Mouse (Mus musculus): Measurements from ENCODE around the gene Kcnma1. TPM values are rescaled to one million over a fixed set of nuclear protein-coding genes. Genes with fewer than 3 reads are reported as not detected.

Gene Kcnma1
- polyA plus RNA-seq, 1 experiment from 2014 or later, result 7.8 TPM

DNA sequence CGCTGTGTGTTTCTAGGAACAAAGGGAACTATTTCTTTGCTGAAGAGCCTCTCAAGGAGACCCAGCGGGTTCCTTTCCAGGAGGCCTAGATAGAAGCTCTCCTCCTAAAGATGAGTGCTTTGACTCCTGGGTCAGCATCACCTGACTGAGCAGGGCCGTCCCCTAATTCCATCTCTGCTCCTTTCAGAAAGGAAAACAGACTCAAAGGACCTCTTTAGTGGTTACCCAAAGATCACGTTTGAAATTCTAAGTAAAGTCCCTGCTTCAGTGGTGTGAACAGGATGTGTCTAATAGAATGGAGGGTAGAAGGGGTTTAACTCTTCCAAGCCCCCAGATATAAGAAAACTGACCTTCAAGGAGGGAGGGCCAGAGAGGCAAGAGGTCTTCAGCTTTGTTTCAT lies 411.4 kb downstream of the Kcnma1 start:
- H3K9ac ChIP-seq (ENCODE audit: low read depth, low read length), result no peak overlapping the region

DNA sequence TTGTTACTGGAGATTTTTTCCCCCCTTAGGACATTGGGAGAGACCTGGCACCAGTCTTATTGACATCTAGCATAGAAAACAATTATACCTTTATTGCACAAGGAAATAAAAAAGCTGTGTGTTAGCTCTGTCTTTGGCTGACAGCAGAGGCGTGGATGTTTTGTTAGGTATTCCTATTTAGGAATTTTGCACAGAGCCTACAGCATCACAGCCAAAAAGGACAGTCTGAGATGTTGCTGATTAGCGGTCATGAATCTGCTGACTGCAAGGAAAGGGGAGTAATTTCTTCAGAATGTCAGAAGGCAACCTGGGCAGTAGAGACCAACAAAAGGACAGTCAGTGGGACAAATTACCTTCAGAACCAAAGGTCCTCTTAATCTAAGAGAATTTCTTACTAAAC lies 412.2 kb downstream of the Kcnma1 start:
- 57% methylated on average over 2 of the region's 2 CpGs for WGBS
- Histone ChIP-seq H3K4me3 (ENCODE audit: low read depth, low read length) (no peak overlapping the region), H3K4me2 (ENCODE audit: low read depth, low read length) (no peak overlapping the region), H3K27me3 (replicated peaks; ENCODE audit: control insufficient read depth, insufficient read depth, low read length) (no peaks in the 10 kb centered on the region), H3K9ac (ENCODE audit: low read depth, low read length) (no peak overlapping the region), H3K4me1 (ENCODE audit: control insufficient read depth, insufficient read depth, low read length) (no peaks in the 10 kb centered on the region), H3K27ac (replicated peaks; ENCODE audit: low read depth, low read length) (no peak overlapping the region), H3K36me3 (ENCODE audit: control insufficient read depth, insufficient read depth, low read length) (no peaks in the 10 kb centered on the region), H3K9me3 (ENCODE audit: control insufficient read depth, low read length) (no peaks in the 10 kb centered on the region)
- DNase-seq (ENCODE audit: low spot score), result no peak
- ATAC-seq (ENCODE audit: low read depth), result no peak

More for the DNA sequence above, 411.4 kb downstream of the Kcnma1 start:
- H3K4me1 ChIP-seq (ENCODE audit: control insufficient read depth, insufficient read depth, low read length), result no peaks in the 10 kb centered on the region
- no peak overlapping the region for H3K4me2 ChIP-seq (ENCODE audit: low read depth, low read length)
- no peaks in the 10 kb centered on the region for H3K9me3 ChIP-seq (ENCODE audit: control insufficient read depth, low read length)
- H3K4me3 ChIP-seq (ENCODE audit: low read depth, low read length), result no peak overlapping the region
- H3K27ac ChIP-seq (replicated peaks; ENCODE audit: low read depth, low read length), result no peak overlapping the region
- DNase-seq (ENCODE audit: low spot score) (no peak), ATAC-seq (ENCODE audit: low read depth) (no peak)
- H3K27me3 ChIP-seq (replicated peaks; ENCODE audit: control insufficient read depth, insufficient read depth, low read length), result no peaks in the 10 kb centered on the region
- H3K36me3 ChIP-seq (ENCODE audit: control insufficient read depth, insufficient read depth, low read length), result no peaks in the 10 kb centered on the region
- 33% methylated on average over 4 of the region's 4 CpGs for WGBS

DNA sequence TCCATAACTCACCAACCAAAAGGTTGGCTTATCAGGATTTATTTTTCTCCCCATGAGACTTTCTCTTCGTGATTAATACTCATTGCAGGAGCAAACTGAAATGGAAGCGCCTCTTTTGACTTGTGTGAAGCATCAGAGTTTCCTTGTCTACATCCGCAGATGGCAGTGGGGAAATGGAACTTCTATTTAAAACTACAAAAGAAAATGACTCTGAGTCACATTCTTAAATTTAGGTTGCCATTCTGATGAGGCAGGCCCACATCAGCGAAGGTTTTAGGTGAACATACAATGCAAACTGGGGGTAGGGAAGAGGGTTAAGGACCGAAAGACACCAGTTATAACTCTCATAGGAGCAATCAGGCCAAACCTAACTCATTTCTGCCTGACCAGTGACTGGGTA lies 419.7 kb downstream of the Kcnma1 start:
- no peaks in the 10 kb centered on the region for H3K36me3 ChIP-seq (ENCODE audit: control insufficient read depth, insufficient read depth, low read length)
- H3K9ac ChIP-seq (ENCODE audit: low read depth, low read length), result no peak overlapping the region
- no peak for DNase-seq (ENCODE audit: low spot score)
- H3K4me2 ChIP-seq (ENCODE audit: low read depth, low read length), result no peak overlapping the region
- H3K4me3 ChIP-seq (ENCODE audit: low read depth, low read length), result no peak overlapping the region
- H3K4me1 ChIP-seq (ENCODE audit: control insufficient read depth, insufficient read depth, low read length), result no peaks in the 10 kb centered on the region
- H3K9me3 ChIP-seq (ENCODE audit: control insufficient read depth, low read length), result no peaks in the 10 kb centered on the region
- H3K27me3 ChIP-seq (replicated peaks; ENCODE audit: control insufficient read depth, insufficient read depth, low read length), result no peaks in the 10 kb centered on the region
- WGBS, result 84% methylated on average over 5 of the region's 5 CpGs
- H3K27ac ChIP-seq (replicated peaks; ENCODE audit: low read depth, low read length), result no peak overlapping the region
- no peak for ATAC-seq (ENCODE audit: low read depth)

DNA sequence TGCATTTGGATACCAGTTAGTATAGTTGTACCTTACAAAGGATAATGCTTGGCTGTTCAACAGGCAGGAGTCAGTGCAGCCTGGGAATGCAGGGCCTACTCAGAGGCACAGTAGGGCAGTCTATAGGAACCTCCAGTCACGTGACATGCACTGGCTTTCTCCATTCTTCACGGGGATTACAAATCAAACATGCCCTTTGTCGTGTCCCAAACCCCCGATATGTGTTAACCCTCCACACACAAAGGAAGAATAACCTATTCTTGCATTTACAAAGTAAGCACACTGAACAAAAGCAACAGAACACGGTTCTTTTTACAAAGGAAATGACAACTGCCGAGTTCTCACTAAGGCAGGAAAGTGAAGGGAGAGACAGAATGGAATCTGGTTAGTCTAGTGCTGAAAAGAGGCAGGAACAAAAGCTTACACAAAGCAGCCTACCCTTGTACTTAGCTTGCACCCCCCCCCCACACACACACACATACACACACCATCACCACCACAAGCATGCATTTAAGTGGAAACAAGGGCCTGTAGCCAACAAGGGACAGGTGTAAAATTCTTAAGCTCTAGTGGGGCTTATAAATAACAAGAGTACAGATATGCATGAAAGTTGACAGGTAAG lies 421.4 kb downstream of the Kcnma1 start:
- no peaks in the 10 kb centered on the region for H3K9me3 ChIP-seq (ENCODE audit: control insufficient read depth, low read length)
- DNase-seq (ENCODE audit: low spot score) (peak; percentile 67), ATAC-seq (ENCODE audit: low read depth) (peak; percentile 89)
- no peaks in the 10 kb centered on the region for H3K4me1 ChIP-seq (ENCODE audit: control insufficient read depth, insufficient read depth, low read length)
- no peak overlapping the region for H3K9ac ChIP-seq (ENCODE audit: low read depth, low read length)
- no peak overlapping the region for H3K4me3 ChIP-seq (ENCODE audit: low read depth, low read length)
- no peak overlapping the region for H3K4me2 ChIP-seq (ENCODE audit: low read depth, low read length)
- H3K27ac ChIP-seq (replicated peaks; ENCODE audit: low read depth, low read length), result no peak overlapping the region
- H3K36me3 ChIP-seq (ENCODE audit: control insufficient read depth, insufficient read depth, low read length), result no peaks in the 10 kb centered on the region
- no peaks in the 10 kb centered on the region for H3K27me3 ChIP-seq (replicated peaks; ENCODE audit: control insufficient read depth, insufficient read depth, low read length)
- 42% methylated on average over 6 of the region's 6 CpGs for WGBS

DNA sequence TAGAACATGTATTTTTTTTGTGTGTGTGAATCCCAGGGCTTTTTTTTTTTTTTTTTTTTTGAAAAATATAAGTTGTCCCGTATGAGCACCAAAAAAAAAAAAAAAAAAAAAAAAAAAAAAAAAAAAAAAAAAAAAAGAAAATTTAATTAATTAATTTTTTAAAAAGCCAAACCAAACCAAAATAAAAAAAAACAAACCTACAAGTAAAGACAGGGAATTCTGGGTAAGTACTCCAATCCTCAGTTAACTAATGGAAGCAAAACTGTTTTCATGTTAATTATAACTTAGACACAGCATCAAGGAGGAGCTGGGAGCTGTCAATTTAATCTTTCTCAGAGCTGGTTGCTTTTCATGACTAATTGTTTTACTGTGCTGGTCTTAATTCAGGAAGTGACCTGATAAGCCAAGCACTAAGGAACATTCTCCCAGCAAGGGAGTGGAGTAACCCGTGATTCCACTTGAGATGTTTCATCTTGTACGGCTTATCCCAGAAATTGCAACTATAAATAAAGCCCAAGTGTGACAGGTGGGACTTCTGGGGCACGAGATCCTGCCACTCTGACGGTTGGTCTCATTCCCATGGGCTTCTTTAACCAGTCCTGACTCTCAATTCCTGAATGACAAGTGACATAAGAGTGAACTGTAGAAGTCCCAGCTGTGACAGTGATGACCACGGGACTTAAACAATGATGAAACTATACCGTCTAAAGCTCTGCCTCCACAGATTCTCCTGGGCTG lies 424.4 kb downstream of the Kcnma1 start:
- Histone ChIP-seq H3K27me3 (replicated peaks; ENCODE audit: control insufficient read depth, insufficient read depth, low read length) (no peaks in the 10 kb centered on the region), H3K36me3 (ENCODE audit: control insufficient read depth, insufficient read depth, low read length) (no peaks in the 10 kb centered on the region), H3K27ac (replicated peaks; ENCODE audit: low read depth, low read length) (no peak overlapping the region), H3K9me3 (ENCODE audit: control insufficient read depth, low read length) (no peaks in the 10 kb centered on the region), H3K4me3 (ENCODE audit: low read depth, low read length) (no peak overlapping the region), H3K4me2 (ENCODE audit: low read depth, low read length) (no peak overlapping the region), H3K9ac (ENCODE audit: low read depth, low read length) (no peak overlapping the region), H3K4me1 (ENCODE audit: control insufficient read depth, insufficient read depth, low read length) (no peaks in the 10 kb centered on the region)
- no peak for ATAC-seq (ENCODE audit: low read depth)
- DNase-seq (ENCODE audit: low spot score), result peak; percentile 34
- 69% methylated on average over 7 of the region's 7 CpGs for WGBS

DNA sequence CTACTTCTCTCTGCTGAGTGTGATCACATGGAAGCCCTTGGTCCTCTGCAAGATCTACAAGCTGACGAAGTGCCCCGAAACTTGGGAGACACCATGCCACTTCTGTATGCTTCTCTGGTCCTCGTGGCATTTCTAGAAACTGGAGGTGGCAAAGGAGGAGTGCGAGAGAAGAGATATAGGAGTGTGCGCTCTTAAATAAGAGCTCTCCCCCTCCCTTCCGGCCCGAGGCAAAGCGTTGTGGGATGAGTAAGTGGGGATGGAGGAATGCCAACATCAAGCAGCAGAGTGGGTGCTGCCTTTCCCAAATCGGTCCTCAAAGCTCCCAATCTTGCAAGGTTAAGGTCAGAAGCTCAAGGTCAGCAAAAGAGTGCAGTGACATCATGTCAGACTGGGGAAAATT lies 426.8 kb downstream of the Kcnma1 start:
- DNase-seq (ENCODE audit: low spot score), result no peak
- no peak for ATAC-seq (ENCODE audit: low read depth)
- H3K9ac ChIP-seq (ENCODE audit: low read depth, low read length), result no peak overlapping the region
- no peaks in the 10 kb centered on the region for H3K9me3 ChIP-seq (ENCODE audit: control insufficient read depth, low read length)
- no peak overlapping the region for H3K27ac ChIP-seq (replicated peaks; ENCODE audit: low read depth, low read length)
- no peaks in the 10 kb centered on the region for H3K36me3 ChIP-seq (ENCODE audit: control insufficient read depth, insufficient read depth, low read length)
- 74% methylated on average over 9 of the region's 9 CpGs for WGBS
- no peak overlapping the region for H3K4me3 ChIP-seq (ENCODE audit: low read depth, low read length)
- H3K4me2 ChIP-seq (ENCODE audit: low read depth, low read length), result no peak overlapping the region
- no peaks in the 10 kb centered on the region for H3K27me3 ChIP-seq (replicated peaks; ENCODE audit: control insufficient read depth, insufficient read depth, low read length)
- H3K4me1 ChIP-seq (ENCODE audit: control insufficient read depth, insufficient read depth, low read length), result no peaks in the 10 kb centered on the region

DNA sequence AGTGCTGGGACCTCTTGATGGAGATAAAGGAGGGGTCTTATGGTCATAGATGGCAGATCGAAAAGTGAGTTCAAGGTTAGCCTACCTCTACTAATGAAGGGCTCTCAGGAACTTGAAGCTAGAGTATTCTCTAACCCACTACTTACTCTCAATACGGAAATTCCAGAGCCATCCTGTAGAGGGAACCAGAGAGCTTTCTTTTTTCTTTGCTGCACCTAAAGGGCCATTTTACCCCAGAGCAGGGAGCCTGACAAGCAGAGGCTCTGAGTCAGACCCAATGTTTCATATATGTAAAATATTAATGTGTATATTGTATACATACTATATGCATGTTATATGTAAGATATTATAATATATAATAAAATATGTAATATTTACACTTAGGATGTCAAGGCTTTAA lies 431.1 kb downstream of the Kcnma1 start:
- Histone ChIP-seq H3K4me3 (ENCODE audit: low read depth, low read length) (no peak overlapping the region), H3K9ac (ENCODE audit: low read depth, low read length) (no peak overlapping the region), H3K9me3 (ENCODE audit: control insufficient read depth, low read length) (no peaks in the 10 kb centered on the region), H3K27ac (replicated peaks; ENCODE audit: low read depth, low read length) (no peak overlapping the region), H3K27me3 (replicated peaks; ENCODE audit: control insufficient read depth, insufficient read depth, low read length) (no peaks in the 10 kb centered on the region), H3K36me3 (ENCODE audit: control insufficient read depth, insufficient read depth, low read length) (no peaks in the 10 kb centered on the region), H3K4me2 (ENCODE audit: low read depth, low read length) (no peak overlapping the region), H3K4me1 (ENCODE audit: control insufficient read depth, insufficient read depth, low read length) (no peaks in the 10 kb centered on the region)
- 9% methylated on average over 2 of the region's 2 CpGs for WGBS
- DNase-seq (ENCODE audit: low spot score) (peak; percentile 76), ATAC-seq (ENCODE audit: low read depth) (peak; percentile 53; the same call in 1 of the 2 replicates)

DNA sequence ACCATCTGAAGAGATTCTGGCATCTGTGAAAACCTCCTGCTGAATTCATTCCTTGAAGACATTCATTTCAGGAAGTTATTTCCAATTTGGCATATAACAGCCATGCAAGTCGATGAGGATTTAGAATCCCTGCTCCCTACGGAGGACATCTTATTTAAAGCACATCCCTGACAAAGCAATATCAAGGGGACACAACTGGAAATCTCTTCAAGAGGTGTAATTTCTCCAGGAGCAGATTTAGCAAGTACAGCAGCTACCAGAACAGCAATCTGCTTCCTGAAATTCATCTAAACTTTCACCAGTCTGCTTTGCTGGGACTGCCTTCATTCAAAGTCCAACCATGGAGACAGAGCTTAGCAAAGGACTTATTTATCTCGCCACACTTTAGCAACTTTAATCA lies 433.0 kb downstream of the Kcnma1 start:
- no peaks in the 10 kb centered on the region for H3K4me1 ChIP-seq (ENCODE audit: control insufficient read depth, insufficient read depth, low read length)
- no peaks in the 10 kb centered on the region for H3K27me3 ChIP-seq (replicated peaks; ENCODE audit: control insufficient read depth, insufficient read depth, low read length)
- H3K9ac ChIP-seq (ENCODE audit: low read depth, low read length), result no peak overlapping the region
- ATAC-seq (ENCODE audit: low read depth) (no peak), DNase-seq (ENCODE audit: low spot score) (no peak)
- H3K4me2 ChIP-seq (ENCODE audit: low read depth, low read length), result no peak overlapping the region
- H3K4me3 ChIP-seq (ENCODE audit: low read depth, low read length), result no peak overlapping the region
- H3K9me3 ChIP-seq (ENCODE audit: control insufficient read depth, low read length), result no peaks in the 10 kb centered on the region
- WGBS, result 61% methylated on average over 3 of the region's 3 CpGs
- no peaks in the 10 kb centered on the region for H3K36me3 ChIP-seq (ENCODE audit: control insufficient read depth, insufficient read depth, low read length)
- no peak overlapping the region for H3K27ac ChIP-seq (replicated peaks; ENCODE audit: low read depth, low read length)

DNA sequence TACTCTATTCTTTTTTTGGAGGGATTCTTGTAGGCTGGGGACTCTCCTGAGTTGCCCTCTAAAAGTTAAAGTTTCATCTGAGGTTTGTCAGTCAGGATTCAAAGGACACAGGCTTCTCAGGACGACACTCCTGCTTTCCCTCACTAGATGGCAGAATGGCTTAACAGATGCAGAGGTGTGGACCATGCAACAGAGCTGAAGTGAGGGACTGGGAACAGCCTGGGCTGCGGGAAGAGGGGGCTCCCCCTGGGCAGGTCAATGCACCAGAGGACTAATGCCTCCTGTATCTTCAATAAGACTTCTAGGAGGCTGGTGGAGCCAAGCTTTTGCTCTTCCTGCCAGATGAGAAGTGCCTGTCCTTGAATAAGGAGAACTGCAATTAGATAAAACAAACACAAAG lies 438.3 kb downstream of the Kcnma1 start:
- Histone ChIP-seq H3K27ac (replicated peaks; ENCODE audit: low read depth, low read length) (no peak overlapping the region), H3K4me3 (ENCODE audit: low read depth, low read length) (no peak overlapping the region), H3K4me2 (ENCODE audit: low read depth, low read length) (no peak overlapping the region), H3K9me3 (ENCODE audit: control insufficient read depth, low read length) (no peaks in the 10 kb centered on the region), H3K36me3 (ENCODE audit: control insufficient read depth, insufficient read depth, low read length) (no peaks in the 10 kb centered on the region), H3K27me3 (replicated peaks; ENCODE audit: control insufficient read depth, insufficient read depth, low read length) (no peaks in the 10 kb centered on the region), H3K4me1 (ENCODE audit: control insufficient read depth, insufficient read depth, low read length) (0 out of 2 replicates have a peak, but pooled peaks cover 3% of the 10 kb centered on the region), H3K9ac (ENCODE audit: low read depth, low read length) (no peak overlapping the region)
- WGBS, result 2% methylated on average over 2 of the region's 2 CpGs
- DNase-seq (ENCODE audit: low spot score) (peak; percentile 55), ATAC-seq (ENCODE audit: low read depth) (peak; percentile 79; the same call in 1 of the 2 replicates)
